Mouse (Mus musculus) cerebellum, postnatal 4 days (tissue): ENCODE results near the gene Tnfrsf13b.

Experiments
- DNase-seq, 2 experiments: peaks; one replicate each; pipeline ENCODE4 v3.0.0; 2022; ENCODE audit warnings: low spot score in 2 of 2, mixed read lengths in 1 of 2

Gene Tnfrsf13b

GRCm38 (mm10) chr11:61126606-61127355 lies at the start of gene Tnfrsf13b:
Gene Tnfrsf13b, plus strand, starts transcription at chr11:61126755.
- no peak for DNase-seq

GRCm38 (mm10) chr11:61081624-61082023 lies 44.9 kb upstream of the Tnfrsf13b start:
- no peak for DNase-seq

GRCm38 (mm10) chr11:61090195-61090594 lies 36.4 kb upstream of the Tnfrsf13b start:
- no peak for DNase-seq

GRCm38 (mm10) chr11:61091192-61091591 lies 35.4 kb upstream of the Tnfrsf13b start:
- DNase-seq: peak in 1 of 2 experiments; percentile 8

- peak; percentile 65 to 78 for DNase-seq
Measured at GRCm38 (mm10) chr11:61091642-61092262, 34.8 kb upstream of the Tnfrsf13b start.

- DNase-seq: no peak
Measured at GRCm38 (mm10) chr11:61098046-61098445, 28.5 kb upstream of the Tnfrsf13b start.

- no peak for DNase-seq
Measured at GRCm38 (mm10) chr11:61102397-61103339, 23.9 kb upstream of the Tnfrsf13b start.

- peak; percentile 87 to 93 for DNase-seq
Measured at GRCm38 (mm10) chr11:61104241-61104901, 22.2 kb upstream of the Tnfrsf13b start.

GRCm38 (mm10) chr11:61108911-61109361 lies 17.6 kb upstream of the Tnfrsf13b start:
- no peak for DNase-seq

- no peak for DNase-seq
Measured at GRCm38 (mm10) chr11:61109707-61110106, 16.8 kb upstream of the Tnfrsf13b start.

- no peak for DNase-seq
Measured at GRCm38 (mm10) chr11:61110113-61110512, 16.4 kb upstream of the Tnfrsf13b start.

GRCm38 (mm10) chr11:61110928-61111327 lies 15.6 kb upstream of the Tnfrsf13b start:
- DNase-seq: no peak

- no peak for DNase-seq
Measured at GRCm38 (mm10) chr11:61111472-61111871, 15.1 kb upstream of the Tnfrsf13b start.

GRCm38 (mm10) chr11:61112323-61112995 lies 14.1 kb upstream of the Tnfrsf13b start:
- DNase-seq: no peak

- no peak for DNase-seq
Measured at GRCm38 (mm10) chr11:61116226-61116625, 10.3 kb upstream of the Tnfrsf13b start.

GRCm38 (mm10) chr11:61119996-61120583 lies 6.5 kb upstream of the Tnfrsf13b start:
- DNase-seq: no peak

- DNase-seq: no peak
Measured at GRCm38 (mm10) chr11:61122283-61122768, 4.2 kb upstream of the Tnfrsf13b start.

- no peak for DNase-seq
Measured at GRCm38 (mm10) chr11:61122769-61123288, 3.7 kb upstream of the Tnfrsf13b start.

GRCm38 (mm10) chr11:61123886-61124285 lies 2.7 kb upstream of the Tnfrsf13b start:
- no peak for DNase-seq

- DNase-seq: no peak
Measured at GRCm38 (mm10) chr11:61125970-61126369, 585 bp upstream of the Tnfrsf13b start.
